Mouse (Mus musculus) embryonic facial prominence, embryonic 15.5 days (tissue): ENCODE data around the gene Krt32. TPM values are rescaled to one million over a fixed set of nuclear protein-coding genes. Genes with fewer than 3 reads are reported as not detected.

Experiments
- ATAC-seq: fragments of 200-750 bp; cut with Nextera tagmentation; 2 replicates; pipeline ENCODE4 v1.8.0; 2017; ENCODE audit warnings: low read depth, moderate TSS enrichment; ENCODE audit not compliant: insufficient number of reproducible peaks, low FRiP score, low TSS enrichment
- H3K27ac ChIP-seq: fragments of 300-500 bp; sonication (generic); replicated peaks from 2 replicates; pipeline ENCODE4 v1.5.1; 2015; ENCODE audit warnings: mild to moderate bottlenecking, inconsistent platforms
- H3K27me3 ChIP-seq: fragments of 300-500 bp; sonication (generic); 2 replicates; pipeline ENCODE4 v1.6.1; 2015; ENCODE audit warnings: inconsistent platforms
- H3K36me3 ChIP-seq: fragments of 300-500 bp; sonication (generic); 2 replicates; pipeline ENCODE4 v1.6.1; 2015; ENCODE audit warnings: mild to moderate bottlenecking, inconsistent platforms
- H3K4me1 ChIP-seq: fragments of 300-500 bp; sonication (generic); 2 replicates; pipeline ENCODE4 v1.6.1; 2015; ENCODE audit warnings: inconsistent platforms
- H3K4me2 ChIP-seq: fragments of 300-500 bp; sonication (generic); replicated peaks from 2 replicates; pipeline ENCODE4 v1.6.1; 2015; ENCODE audit warnings: mild to moderate bottlenecking, inconsistent platforms
- H3K4me3 ChIP-seq: fragments of 300-500 bp; sonication (generic); replicated peaks from 2 replicates; pipeline ENCODE4 v1.5.1; 2015; ENCODE audit warnings: mild to moderate bottlenecking, inconsistent platforms
- H3K9ac ChIP-seq: fragments of 300-500 bp; sonication (generic); 2 replicates; pipeline ENCODE4 v1.6.1; 2015; ENCODE audit warnings: inconsistent platforms
- H3K9me3 ChIP-seq: fragments of 300-500 bp; sonication (generic); replicated peaks from 2 replicates; pipeline ENCODE4 v1.6.1; 2016; ENCODE audit warnings: inconsistent platforms
- WGBS: fragments of 180-500 bp; shearing (Covaris S2); methylation state at CpG from one replicate; pipeline ENCODE4 v1.1.7; 2015; 5-methylcytosine and 5-hydroxymethylcytosine counted together
- polyA plus RNA-seq: library from polyadenylated mRNA; unstranded; fragments of >200 nt; fragmentation: Nextera tagmentation; extraction: Ambion mirVana; gene quantifications from 2 replicates; pipeline ENCODE4 v1.2.1, GENCODE M21; 2015

Gene Krt32
- polyA plus RNA-seq, 1 experiment from 2014 or later: 6.4 TPM

DNA sequence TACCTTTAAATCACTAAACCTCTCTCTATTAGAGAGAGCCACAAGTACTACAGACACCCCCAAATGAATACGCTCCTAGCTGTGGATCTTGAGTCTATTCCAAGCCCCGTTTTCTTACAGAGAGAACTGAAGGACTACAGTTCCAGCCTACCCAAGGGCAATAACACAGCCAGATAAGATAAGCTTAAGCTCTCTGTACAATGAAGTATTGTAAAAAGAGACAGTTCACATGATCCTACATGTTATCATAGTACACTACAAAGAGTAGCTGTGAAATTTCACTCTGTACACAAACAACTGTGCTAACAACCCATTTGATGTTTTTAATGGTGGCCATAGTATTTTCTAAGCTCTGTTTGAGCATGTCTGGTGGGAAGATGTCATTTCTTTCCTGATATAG is 40.8 kb downstream of the Krt32 start:
- H3K27ac ChIP-seq: no peak overlapping the region
- no peak for ATAC-seq
- no peaks in the 10 kb centered on the region for H3K27me3 ChIP-seq
- H3K4me3 ChIP-seq: no peak overlapping the region
- 79% methylated on average over 2 of the region's 2 CpGs for WGBS
- no peak overlapping the region for H3K9ac ChIP-seq
- H3K4me2 ChIP-seq: no peak overlapping the region
- no peaks in the 10 kb centered on the region for H3K36me3 ChIP-seq
- H3K9me3 ChIP-seq: no peaks in the 10 kb centered on the region
- H3K4me1 ChIP-seq: no peaks in the 10 kb centered on the region

DNA sequence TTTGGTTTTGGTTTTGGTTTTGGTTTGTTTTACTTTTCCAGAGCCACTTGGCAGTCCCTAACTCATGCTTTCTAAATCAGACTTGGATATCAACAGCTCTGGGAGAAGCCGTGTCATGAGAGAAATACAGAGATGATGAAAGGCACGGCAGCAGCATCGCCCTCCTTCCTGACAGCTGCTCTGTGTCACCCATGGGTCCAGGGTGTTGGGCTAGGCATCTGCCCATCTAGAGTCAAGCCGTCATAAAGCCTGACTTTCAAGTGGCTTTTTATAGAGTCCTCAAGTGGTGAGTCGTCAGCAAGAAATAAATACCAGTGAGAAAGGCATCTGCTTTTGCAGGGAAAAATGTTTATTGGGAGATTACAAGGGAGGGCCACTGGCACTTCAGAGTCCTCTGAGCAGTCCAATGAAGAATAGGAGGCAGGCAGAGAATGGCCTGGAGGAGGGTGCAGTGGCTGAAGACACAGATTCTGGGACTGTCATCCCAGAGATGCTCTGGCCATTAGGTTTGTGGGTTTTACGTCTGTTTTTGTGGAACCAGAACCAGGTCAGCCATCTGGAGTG is 41.6 kb downstream of the Krt32 start:
- Histone ChIP-seq H3K9me3 (no peaks in the 10 kb centered on the region), H3K27me3 (no peaks in the 10 kb centered on the region), H3K9ac (no peak overlapping the region), H3K4me2 (no peak overlapping the region), H3K4me1 (no peaks in the 10 kb centered on the region), H3K36me3 (no peaks in the 10 kb centered on the region), H3K27ac (no peak overlapping the region), H3K4me3 (no peak overlapping the region)
- no peak for ATAC-seq
- 80% methylated on average over 6 of the region's 6 CpGs for WGBS

DNA sequence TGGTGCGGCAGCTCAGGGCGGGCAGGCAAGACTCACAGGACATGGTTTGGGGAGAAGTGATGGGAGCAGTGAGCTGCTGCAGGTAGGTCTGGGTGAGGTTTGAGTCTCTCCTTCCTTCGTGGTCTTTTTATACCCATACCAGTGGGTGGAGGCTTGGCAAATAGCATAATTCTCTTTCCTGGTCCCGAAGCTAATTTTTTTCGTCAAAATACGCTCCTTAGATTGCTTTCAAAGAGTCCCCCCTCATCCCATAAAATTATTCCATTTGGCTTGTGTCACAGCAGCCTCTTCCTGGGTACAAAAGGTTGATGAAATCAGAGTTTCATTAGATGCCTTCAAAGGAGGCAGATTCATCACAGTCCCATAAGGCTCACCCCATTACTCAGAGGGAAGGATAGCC is 46.6 kb downstream of the Krt32 start, which contains the start of gene Krt34:
Krt34 (minus strand) TSS at position 101 of the 400 bp plus-strand sequence.
- no peaks in the 10 kb centered on the region for H3K4me1 ChIP-seq
- no peak within 1 kb of the TSS for H3K27ac ChIP-seq
- no peak within 1 kb of the TSS for H3K4me2 ChIP-seq
- no peaks in the 10 kb centered on the region for H3K36me3 ChIP-seq
- H3K4me3 ChIP-seq: no peak within 1 kb of the TSS
- no peak within 1 kb of the TSS for H3K9ac ChIP-seq
- H3K27me3 ChIP-seq: no peaks in the 10 kb centered on the region
- H3K9me3 ChIP-seq: no peaks in the 10 kb centered on the region
- ATAC-seq: no peak
- WGBS: 88% methylated on average over 6 of the region's 6 CpGs

Other genes with a start within 250 kb of the Krt32 start
- gene Krtap4-16, start 236.6 kb downstream of the Krt32 start, polyA plus RNA-seq: 2.0 and 3.9 TPM in 2 replicates
- gene Gm11568, start 230.3 kb downstream of the Krt32 start, polyA plus RNA-seq: 1.4 TPM in 2 replicates
- gene Gm11559, start 223.8 kb downstream of the Krt32 start, polyA plus RNA-seq: 2.4 and 2.5 TPM in 2 replicates
- gene Krtap9-1, start 214.8 kb downstream of the Krt32 start, polyA plus RNA-seq: 1.7 and 2.2 TPM in 2 replicates
- 1.5 and 1.7 TPM in 2 replicates for gene Gm11567, start 209.0 kb downstream of the Krt32 start, polyA plus RNA-seq
- not detected in 2 replicates for gene Krtap31-1, start 180.3 kb downstream of the Krt32 start, polyA plus RNA-seq
- gene Gm11565, start 173.5 kb downstream of the Krt32 start, polyA plus RNA-seq: not detected in 2 replicates
- not detected in 2 replicates for gene Krtap31-2, start 151.9 kb downstream of the Krt32 start, polyA plus RNA-seq
- not detected in 2 replicates for gene Krtap9-5, start 139.8 kb downstream of the Krt32 start, polyA plus RNA-seq
- gene Krtap29-1, start 109.2 kb downstream of the Krt32 start, polyA plus RNA-seq: 0.38 TPM in 1 of 2 replicates, not detected in the other
- 3.8 and 5.7 TPM in 2 replicates for gene Krtap16-1, start 101.6 kb downstream of the Krt32 start, polyA plus RNA-seq
- 4.9 and 9.8 TPM in 2 replicates for gene Krtap17-1, start 94.2 kb downstream of the Krt32 start, polyA plus RNA-seq
- 6.0 and 11.3 TPM in 2 replicates for gene Krt33a, start 72.0 kb downstream of the Krt32 start, polyA plus RNA-seq
- 7.3 and 17.9 TPM in 2 replicates for gene Krt33b, start 58.4 kb downstream of the Krt32 start, polyA plus RNA-seq
- gene Krt34, start 46.7 kb downstream of the Krt32 start, polyA plus RNA-seq: 3.6 and 7.8 TPM in 2 replicates
- 5.9 and 13.8 TPM in 2 replicates for gene Krt31, start 37.7 kb downstream of the Krt32 start, polyA plus RNA-seq
- gene Krt35, start 8.0 kb upstream of the Krt32 start, polyA plus RNA-seq: 23.0 and 37.6 TPM in 2 replicates
- gene Krt36, start 17.4 kb upstream of the Krt32 start, polyA plus RNA-seq: 0.76 and 1.9 TPM in 2 replicates
- gene Krt13, start 33.3 kb upstream of the Krt32 start, polyA plus RNA-seq: 155 and 225 TPM in 2 replicates
- 1,131 and 1,207 TPM in 2 replicates for gene Krt15, start 47.7 kb upstream of the Krt32 start, polyA plus RNA-seq
- 227 and 305 TPM in 2 replicates for gene Krt19, start 60.4 kb upstream of the Krt32 start, polyA plus RNA-seq
- gene Krt9, start 105.0 kb upstream of the Krt32 start, polyA plus RNA-seq: not detected in 2 replicates
- 1,122 and 1,244 TPM in 2 replicates for gene Krt14, start 119.3 kb upstream of the Krt32 start, polyA plus RNA-seq
- gene Krt16, start 160.7 kb upstream of the Krt32 start, polyA plus RNA-seq: 6.9 and 7.0 TPM in 2 replicates
- gene Krt17, start 172.8 kb upstream of the Krt32 start, polyA plus RNA-seq: 399 and 504 TPM in 2 replicates
- gene Krt42, start 181.6 kb upstream of the Krt32 start, polyA plus RNA-seq: 0.25 and 0.37 TPM in 2 replicates
- gene Eif1, start 231.7 kb upstream of the Krt32 start, polyA plus RNA-seq: 1,638 and 1,748 TPM in 2 replicates
- 6.0 and 6.7 TPM in 2 replicates for gene Gast, start 246.2 kb upstream of the Krt32 start, polyA plus RNA-seq